Mouse (Mus musculus) gastrocnemius, adult 2 months (tissue): ENCODE data around the gene Pdzph1. TPM values are rescaled to one million over a fixed set of nuclear protein-coding genes. Genes with fewer than 3 reads are reported as not detected.

Experiments
- DNase-seq: peaks from one replicate; pipeline ENCODE4 v3.0.0; 2022
- H3K27ac ChIP-seq: fragments of 200-600 bp; 2 replicates; pipeline ENCODE4 v1.8.1; 2022; ENCODE audit warnings: mild to moderate bottlenecking
- H3K4me3 ChIP-seq: fragments of 200-600 bp; 2 replicates; pipeline ENCODE4 v1.8.1; 2022; ENCODE audit warnings: mild to moderate bottlenecking, moderate library complexity
- CTCF ChIP-seq: fragments of 200-600 bp; IDR thresholded peaks from 2 replicates; pipeline ENCODE4 v1.8.1; 2022; ENCODE audit warnings: antibody characterized with exemption, mild to moderate bottlenecking, moderate library complexity
- intact Hi-C: fragments of 180-260 bp; cut with DNase I; formaldehyde crosslinking; loops from one replicate; pipeline ENCODE4 v1.15.1; 2025
- long read RNA-seq, 2 experiments: library from polyadenylated mRNA; stranded (forward); transcript quantifications; one replicate each; pipeline ENCODE4 v2.0.0; 2021
- total RNA-seq, 2 experiments: library from RNA; stranded (reverse); gene quantifications; 2 replicates each; pipeline ENCODE4 v1.2.3; 2021

The Pdzph1 gene
- not detected for total RNA-seq
- long read RNA-seq, experiment 1, result 0 reads
- long read RNA-seq, experiment 2, result 0 reads

- Histone ChIP-seq H3K4me3 (no peak within 1 kb of the TSS), H3K27ac (no peak within 1 kb of the TSS)
- no peak for DNase-seq
- TF ChIP-seq CTCF, result no peak
- intact Hi-C loops, result no loop called here
Measured at GRCm38 (mm10) chr17:58991275-58991674, at the start of gene Pdzph1. Gene Pdzph1 (minus strand): TSS chr17:58991375.

DNA sequence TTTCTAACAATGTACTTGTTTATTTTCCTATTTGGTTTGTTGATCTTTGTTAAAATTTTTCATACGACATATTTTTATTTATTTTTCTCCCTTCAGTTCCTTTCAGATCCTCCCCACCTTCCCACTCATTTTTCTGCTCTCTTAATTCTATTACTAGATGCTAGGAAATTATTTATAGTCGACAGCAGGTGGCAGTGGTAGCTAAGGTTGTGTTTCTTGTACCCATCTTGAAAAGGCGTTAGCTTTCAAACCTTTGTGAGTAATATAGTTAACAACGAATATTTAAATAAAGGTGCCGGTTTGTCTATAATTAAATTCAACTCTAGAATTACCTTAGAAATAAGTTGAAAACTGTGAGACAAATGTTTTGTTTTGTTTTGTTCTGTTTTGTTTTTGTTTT, 48.6 kb upstream of the Pdzph1 start:
- TF ChIP-seq CTCF, result peak; percentile 39; the same call in 1 of the 2 replicates
- H3K27ac ChIP-seq, result no peak overlapping the region
- no peak overlapping the region for H3K4me3 ChIP-seq
- DNase-seq, result no peak
- intact Hi-C loops, result no loop called here

- no peak for TF ChIP-seq CTCF
- no peak overlapping the region for H3K27ac ChIP-seq
- DNase-seq, result no peak
- intact Hi-C loops, result no loop called here
- H3K4me3 ChIP-seq, result no peak overlapping the region
Measured at GRCm38 (mm10) chr17:59033445-59033844, 42.3 kb upstream of the Pdzph1 start.

DNA sequence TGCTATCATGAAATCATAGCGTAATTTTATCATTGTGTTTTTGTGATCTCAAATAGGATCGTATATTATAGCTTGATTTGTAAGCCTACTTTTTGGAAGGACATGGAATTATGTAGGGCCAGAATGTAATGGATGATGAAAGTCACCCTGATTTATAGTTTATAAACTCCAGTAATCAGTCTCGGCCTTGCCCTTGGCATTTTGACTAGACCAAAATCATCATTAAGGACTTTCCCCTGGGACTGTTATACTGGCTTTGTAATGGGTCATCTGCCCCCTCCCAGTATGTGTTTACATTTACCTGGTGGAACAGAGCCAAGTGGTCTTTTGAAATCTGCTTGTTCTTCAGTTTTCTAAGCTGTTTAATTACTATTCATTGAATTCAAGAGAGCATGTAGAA, 35.2 kb upstream of the Pdzph1 start:
- Histone ChIP-seq H3K27ac (no peak overlapping the region), H3K4me3 (no peak overlapping the region)
- intact Hi-C loops, result no loop called here
- TF ChIP-seq CTCF, result no peak
- no peak for DNase-seq

DNA sequence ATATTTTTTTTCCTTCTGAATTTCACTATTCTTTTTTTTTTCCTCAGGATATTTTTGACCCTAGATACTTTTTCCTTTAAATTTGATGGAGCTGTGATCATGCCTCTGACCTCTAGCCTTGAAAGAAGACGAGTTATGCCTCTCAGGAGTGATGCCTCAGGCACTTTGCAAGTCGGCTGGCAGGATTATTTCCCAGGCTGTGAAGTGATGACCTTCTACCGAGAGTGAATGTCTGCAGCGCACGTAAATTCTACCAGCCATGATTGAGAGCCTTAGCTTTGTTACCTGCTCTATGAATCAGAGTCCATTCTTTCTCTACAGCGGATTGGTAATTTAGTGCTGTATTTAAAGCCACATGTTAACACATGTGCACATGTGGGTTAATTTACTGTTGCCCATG, 33.3 kb upstream of the Pdzph1 start:
- intact Hi-C loops, result no loop called here
- TF ChIP-seq CTCF, result no peak
- no peak for DNase-seq
- no peak overlapping the region for H3K4me3 ChIP-seq
- H3K27ac ChIP-seq, result no peak overlapping the region

DNA sequence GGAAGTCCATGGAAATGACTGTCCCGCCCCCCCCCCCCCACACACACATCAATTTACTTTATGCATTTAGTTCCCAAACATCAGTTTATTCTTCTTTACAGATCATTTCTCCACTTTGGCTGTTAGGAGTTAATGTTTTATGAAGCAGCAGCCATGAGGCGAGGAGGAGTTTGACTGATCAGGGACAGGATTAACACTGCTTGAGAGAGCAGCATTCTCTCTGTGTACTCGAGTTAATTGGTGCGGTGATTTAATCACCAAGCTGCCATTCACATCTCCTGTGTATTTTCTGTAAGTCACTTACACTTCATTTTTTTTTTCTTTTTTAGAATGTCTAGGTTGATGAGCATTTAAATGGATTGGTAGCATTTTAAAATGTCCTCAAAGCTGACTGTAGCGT, 32.8 kb upstream of the Pdzph1 start:
- no peak for DNase-seq
- TF ChIP-seq CTCF, result no peak
- intact Hi-C loops, result no loop called here
- H3K27ac ChIP-seq, result no peak overlapping the region
- no peak overlapping the region for H3K4me3 ChIP-seq

DNA sequence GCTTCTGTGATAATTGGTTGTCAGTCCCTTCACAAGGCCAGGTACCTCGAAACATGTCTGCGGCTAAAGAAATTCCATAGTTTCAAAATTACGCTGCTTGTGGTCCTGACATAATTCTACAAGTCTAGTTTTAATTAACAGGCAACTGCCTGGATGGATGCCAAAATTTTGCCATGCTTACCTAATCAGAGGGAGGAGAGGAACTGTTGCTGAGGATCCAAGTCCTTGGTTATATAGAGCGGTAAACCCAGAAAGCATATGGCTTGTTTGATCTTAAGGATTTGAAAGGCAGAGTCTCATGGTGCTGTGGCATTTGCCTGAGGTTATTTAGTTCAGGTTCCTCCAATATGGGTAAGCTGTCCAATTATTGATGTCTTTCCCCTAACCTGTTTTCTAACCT, 27.5 kb upstream of the Pdzph1 start:
- Histone ChIP-seq H3K27ac (no peak overlapping the region), H3K4me3 (no peak overlapping the region)
- intact Hi-C loops, result no loop called here
- DNase-seq, result no peak
- no peak for TF ChIP-seq CTCF

DNA sequence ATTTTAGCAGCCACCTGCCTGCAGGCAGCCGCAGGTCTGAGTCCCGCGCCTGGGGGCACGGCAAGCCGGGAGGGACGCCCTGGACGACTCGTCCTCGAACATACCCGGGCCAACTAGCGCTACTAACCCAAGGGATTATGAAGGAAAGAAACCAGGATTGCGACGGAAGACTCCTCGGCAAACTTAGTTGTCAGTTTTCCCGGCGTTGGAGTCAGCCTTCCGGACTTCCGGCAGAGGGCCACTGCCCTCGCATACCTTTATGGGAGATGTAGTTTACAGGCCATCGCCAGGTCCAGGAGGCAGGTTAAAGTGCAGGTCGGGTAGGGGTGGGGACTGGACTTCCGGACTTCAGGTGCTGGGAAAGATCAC, 21.9 kb upstream of the Pdzph1 start, which contains the start of gene Nudt12:
TSS of gene Nudt12 (minus strand) at position 282 of the 369 bp plus-strand sequence.
- DNase-seq, result peak; percentile 82
- intact Hi-C loops, result no loop called here
- peak within 1 kb of the TSS; percentile 96 for H3K4me3 ChIP-seq
- TF ChIP-seq CTCF, result peak; percentile 12; the same call in 1 of the 2 replicates
- peak within 1 kb of the TSS; percentile 88 for H3K27ac ChIP-seq

DNA sequence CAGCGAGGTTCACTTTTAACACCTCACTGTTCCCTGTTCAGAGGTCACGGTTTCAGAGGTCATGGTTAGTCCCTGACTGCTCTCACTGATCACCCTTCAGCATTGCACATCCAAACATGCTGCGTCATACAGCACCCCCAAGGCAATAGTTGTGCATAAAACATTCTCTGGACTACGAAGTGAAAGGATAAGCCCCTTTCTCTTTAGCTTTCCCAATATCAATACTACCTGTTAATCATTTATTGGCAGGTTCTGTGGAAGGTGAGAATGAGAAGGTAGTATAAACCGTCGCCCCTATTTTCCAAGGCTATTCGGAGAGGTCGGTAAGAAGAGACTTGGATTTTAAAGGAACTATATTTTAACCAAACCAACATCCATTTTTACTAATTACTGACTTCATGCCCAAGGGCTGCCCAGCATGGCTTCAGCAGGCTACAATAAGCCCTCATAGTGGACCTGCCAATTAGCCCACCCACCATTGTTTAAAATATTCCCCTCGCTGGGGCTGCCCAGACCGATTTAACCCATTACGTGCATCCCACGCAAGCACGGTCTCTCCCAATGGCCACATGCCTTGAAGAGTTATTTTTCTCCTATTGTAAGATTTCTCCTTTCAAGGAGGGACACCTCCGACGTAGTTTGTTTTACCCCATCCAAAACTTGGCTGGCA, 21.4 kb upstream of the Pdzph1 start:
- intact Hi-C loops, result no loop called here
- peak overlapping the region; percentile 88 for H3K27ac ChIP-seq
- no peak for DNase-seq
- TF ChIP-seq CTCF, result no peak
- peak overlapping the region; percentile 96 for H3K4me3 ChIP-seq

- H3K4me3 ChIP-seq, result peak overlapping the region; percentile 96
- TF ChIP-seq CTCF, result no peak
- intact Hi-C loops, result no loop called here
- peak overlapping the region; percentile 88; the same call in 1 of the 2 replicates for H3K27ac ChIP-seq
- DNase-seq, result no peak
Measured at GRCm38 (mm10) chr17:59011546-59012307, 20.6 kb upstream of the Pdzph1 start.

- H3K4me3 ChIP-seq, result no peak overlapping the region
- no peak for DNase-seq
- intact Hi-C loops, result no loop called here
- no peak for TF ChIP-seq CTCF
- H3K27ac ChIP-seq, result no peak overlapping the region
Measured at GRCm38 (mm10) chr17:58973237-58973636, 17.9 kb downstream of the Pdzph1 start.

DNA sequence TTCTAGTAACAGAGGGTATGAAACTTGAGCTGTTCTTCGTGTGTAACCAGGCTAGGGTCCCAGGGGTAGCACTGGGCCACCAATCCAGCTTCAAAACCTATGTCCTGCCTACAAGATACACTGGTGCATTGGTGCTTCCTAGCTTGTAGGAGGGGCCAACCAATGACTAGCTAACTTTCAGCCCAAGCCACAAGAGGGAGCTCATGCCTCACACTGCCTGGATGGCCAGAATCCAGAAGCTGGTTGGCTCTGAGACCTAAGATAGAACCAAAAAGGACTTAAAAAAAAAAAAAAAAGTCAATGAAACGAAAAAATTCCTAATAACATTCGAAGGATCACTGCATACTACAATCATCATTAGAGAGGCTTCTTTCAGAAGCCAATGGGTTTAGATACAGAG, 31.3 kb downstream of the Pdzph1 start:
- TF ChIP-seq CTCF, result peak; percentile 38; the same call in 1 of the 2 replicates
- intact Hi-C loops, result no loop called here
- Histone ChIP-seq H3K4me3 (no peak overlapping the region), H3K27ac (no peak overlapping the region)
- DNase-seq, result peak; percentile 17

DNA sequence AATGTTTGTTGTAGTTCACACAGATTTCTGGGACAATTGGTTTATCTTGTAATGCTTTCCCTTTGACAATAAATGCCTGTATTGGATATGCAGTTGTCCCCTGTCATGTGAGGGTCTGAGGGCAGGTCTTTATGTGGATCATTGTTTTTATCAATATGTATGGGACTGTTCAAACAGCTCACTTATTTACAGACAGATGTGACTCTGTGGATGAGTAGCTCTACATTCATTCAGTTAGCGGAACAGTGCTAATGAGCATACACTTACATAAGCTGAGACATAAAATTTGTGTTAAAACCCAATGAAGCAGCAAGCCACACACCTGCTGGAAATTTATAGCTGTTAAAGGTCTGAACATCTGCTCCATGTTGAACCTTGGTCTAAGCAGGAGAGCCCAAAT, 34.1 kb downstream of the Pdzph1 start:
- intact Hi-C loops, result no loop called here
- no peak for TF ChIP-seq CTCF
- Histone ChIP-seq H3K27ac (no peak overlapping the region), H3K4me3 (no peak overlapping the region)
- no peak for DNase-seq
